Mouse (Mus musculus) embryonic stem cell, embryonic (primary cell): ENCODE measurements around the gene Gm20503.

Experiments
- CTCF ChIA-PET, 4 experiments: fragments of 300-600 bp in 2 of 4; fragments of 350-600 bp in 2 of 4; sonication (Branson Sonifier 250); formaldehyde crosslinking; loops; one replicate each; lab custom pipeline; 2022; ENCODE audit warnings: inconsistent platforms in 2 of 4; lab: Charles Lee
- POLR2A ChIA-PET, 4 experiments: fragments of 300-600 bp in 2 of 4; fragments of 350-600 bp in 2 of 4; sonication (Branson Sonifier 250); formaldehyde crosslinking; loops; one replicate each; lab custom pipeline; 2022; ENCODE audit warnings: antibody characterized with exemption in 4 of 4, inconsistent platforms in 1 of 4; lab: Charles Lee

The Gm20503 gene

DNA sequence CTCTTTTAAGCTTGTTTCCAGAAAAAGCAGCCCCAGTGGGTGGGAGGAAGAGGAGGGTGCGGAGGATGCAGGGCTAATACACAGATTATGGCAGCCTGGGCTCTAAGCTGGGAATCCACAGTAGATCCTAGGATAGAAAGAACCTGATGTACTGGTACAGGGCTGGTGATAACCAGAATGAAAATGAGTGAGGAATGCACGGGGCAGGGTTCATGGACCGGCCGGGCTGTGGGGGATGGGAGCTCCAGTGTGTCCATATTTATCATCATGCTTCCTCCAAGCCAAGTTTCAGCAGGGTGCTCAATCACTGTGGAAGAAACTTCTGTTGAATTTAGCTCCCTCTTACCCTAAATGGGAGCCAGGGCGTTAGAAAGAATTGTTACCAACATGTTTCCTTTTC, 5.9 kb upstream of the Gm20503 start:
- ChIA-PET CTCF (interaction anchor here in 2 of 4 experiments (0.5 to 1.4 kb wide), 4 partner anchors 10 to 480 kb away, joined by 3 to 9 read pairs (median 4); partner anchors contain the start of gene Ptgr1 (in 1 of the 2)), POLR2A (interaction anchor here in 2 of 4 experiments (0.9 to 5.0 kb wide), 3 partner anchors 10 to 85 kb away, joined by 3 to 61 read pairs (median 10); partner anchors contain the start of gene Ptgr1 (in 2 of the 2))

DNA sequence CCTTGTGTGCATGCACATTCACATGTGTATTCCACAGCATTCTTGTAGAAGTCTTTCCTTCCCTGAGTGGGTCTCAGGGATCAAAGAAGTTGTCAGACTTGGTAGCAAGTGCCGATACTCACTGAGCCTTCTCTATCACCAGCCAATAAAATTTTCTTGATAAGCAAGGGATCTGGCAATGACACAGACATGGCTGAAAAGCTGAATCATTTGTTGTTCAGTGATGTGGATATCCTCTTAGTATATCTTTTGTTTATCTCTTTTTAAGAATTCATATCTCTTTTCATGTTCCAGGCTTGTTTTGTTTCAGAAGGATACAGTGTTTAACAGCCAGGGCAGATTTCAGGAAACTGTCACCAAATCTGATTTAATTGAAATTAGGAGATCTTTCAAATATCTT, 4.3 kb upstream of the Gm20503 start:
- CTCF ChIA-PET, result interaction anchor here in 3 of 4 experiments (1.4 to 3.7 kb wide), 6 partner anchors 12 to 86 kb away, joined by 5 to 45 read pairs (median 28); partner anchors contain the start of genes Ptgr1 (in 2 of the 3), Ecpas (in 1 of the 3) and Gng10 (in 1 of the 3)
- POLR2A ChIA-PET, result interaction anchor here in 2 of 4 experiments (1.3 to 3.6 kb wide), 4 partner anchors 8 to 63 kb away, joined by 3 to 77 read pairs (median 23); partner anchors contain the start of gene Ptgr1 (in 2 of the 2)

DNA sequence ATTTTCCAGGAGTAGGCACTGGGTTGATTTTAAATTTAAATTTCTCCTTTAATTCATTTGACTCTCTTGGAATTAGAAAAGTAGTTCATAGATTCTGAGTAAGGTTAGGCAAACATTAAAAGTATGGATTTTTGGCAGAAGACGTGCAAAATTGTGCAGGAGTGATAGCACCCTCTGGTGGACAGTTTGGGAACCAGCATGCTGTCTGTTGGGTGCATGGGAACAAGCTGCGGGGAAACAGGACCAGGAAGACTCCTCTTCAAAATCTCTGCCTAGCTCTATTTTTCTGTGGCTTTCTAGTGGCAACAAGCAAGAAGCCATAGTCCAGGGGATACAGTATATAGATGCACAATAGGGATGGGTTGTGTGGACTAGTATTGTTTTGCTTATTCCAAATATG, 3.3 kb upstream of the Gm20503 start:
- ChIA-PET POLR2A (interaction anchor here in 3 of 4 experiments (0.6 to 3.6 kb wide), 14 partner anchors 9 to 807 kb away, joined by 3 to 77 read pairs (median 4); partner anchors contain the start of genes Gng10 (in 2 of the 3), Ptgr1 (in 2 of the 3) and Ecpas (in 1 of the 3)), CTCF (interaction anchor here (0.5 to 3.7 kb wide), 47 partner anchors 9 to 1613 kb away, joined by 3 to 45 read pairs (median 4); partner anchors contain the start of genes Ptgr1 (in 4 of the 4), Gng10 (in 2 of the 4), Zkscan16 (in 2 of the 4) and Ecpas (in 1 of the 4))

- POLR2A ChIA-PET, result interaction anchor here in 3 of 4 experiments (0.6 to 3.6 kb wide), 16 partner anchors 9 to 573 kb away, joined by 3 to 77 read pairs (median 5); partner anchors contain the start of genes Ptgr1 (in 3 of the 3), Ecpas (in 1 of the 3) and Gng10 (in 1 of the 3)
- CTCF ChIA-PET, result interaction anchor here (0.6 to 3.7 kb wide), 34 partner anchors 10 to 1301 kb away, joined by 3 to 45 read pairs (median 4); partner anchors contain the start of genes Ptgr1 (in 3 of the 4) and Gng10 (in 1 of the 4)
These were observed 2.4 kb upstream of the Gm20503 start for GRCm38 (mm10) chr4:59000614-59001013.

DNA sequence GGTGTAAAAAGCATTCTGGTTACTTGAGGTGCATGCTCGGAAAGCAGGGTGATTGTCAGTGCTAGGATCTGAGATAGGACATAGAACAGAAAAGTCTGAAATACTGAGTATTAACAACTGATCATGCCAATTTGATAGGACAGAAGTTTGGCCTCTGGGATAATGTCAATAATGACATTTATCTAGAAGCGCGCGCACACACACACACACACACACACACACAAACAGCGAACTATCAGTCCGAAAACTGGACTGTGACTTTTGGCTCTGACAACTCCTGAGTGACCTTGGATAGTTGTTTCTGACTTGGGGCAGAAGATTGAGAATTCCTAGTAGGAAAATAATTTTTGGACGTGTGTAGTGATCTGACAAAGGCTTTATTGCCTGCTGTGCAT, 793 bp downstream of the Gm20503 start:
- POLR2A ChIA-PET, result interaction anchor here in 3 of 4 experiments (0.6 to 2.2 kb wide), 5 partner anchors 16 to 1328 kb away, joined by 3 to 14 read pairs (median 8); partner anchors contain the start of gene Ptgr1 (in 2 of the 3)
- CTCF ChIA-PET, result interaction anchor here in 2 of 4 experiments (0.6 to 1.0 kb wide), 3 partner anchors 18 to 734 kb away, joined by 3 read pairs; no protein-coding TSS in a partner anchor

- POLR2A ChIA-PET, result no interaction called here
These were observed 3.2 kb downstream of the Gm20503 start for GRCm38 (mm10) chr4:59006211-59006610.

GRCm38 (mm10) chr4:59007016-59007415, 4.0 kb downstream of the Gm20503 start:
- CTCF ChIA-PET, result interaction anchor here in 1 of 4 experiments (0.6 kb wide), 1 partner anchor 20 kb away, joined by 5 read pairs; no protein-coding TSS in a partner anchor
- POLR2A ChIA-PET, result interaction anchor here in 2 of 4 experiments (0.7 to 1.2 kb wide), 2 partner anchors 21 to 95 kb away, joined by 3 read pairs; no protein-coding TSS in a partner anchor

More at GRCm38 (mm10) chr4:59006211-59006610, 3.2 kb downstream of the Gm20503 start:
- CTCF ChIA-PET, result no interaction called here

DNA sequence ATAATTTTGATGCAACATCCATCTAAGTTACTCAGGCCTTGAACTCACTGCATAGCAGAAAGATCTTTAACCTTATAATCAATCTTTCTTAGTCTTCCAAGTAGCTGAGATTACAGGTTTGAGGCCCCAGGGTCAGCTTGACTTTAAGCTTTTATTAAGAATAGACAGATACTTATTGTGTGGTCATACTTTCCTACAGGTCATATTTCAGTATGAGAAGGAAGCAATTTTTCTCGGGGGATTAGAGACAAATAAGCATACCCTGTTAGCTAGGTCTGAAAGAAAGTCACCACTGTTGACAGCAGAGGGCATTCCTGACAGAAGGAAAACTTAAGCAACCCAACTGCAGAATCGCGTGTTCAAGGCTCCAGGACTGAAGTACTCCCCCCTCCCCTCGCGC, 5.0 kb downstream of the Gm20503 start:
- POLR2A ChIA-PET, result interaction anchor here in 2 of 4 experiments (0.5 to 1.6 kb wide), 4 partner anchors 13 to 27 kb away, joined by 3 to 5 read pairs (median 4); partner anchors contain the start of gene Gng10 (in 1 of the 2)
- CTCF ChIA-PET, result interaction anchor here in 1 of 4 experiments (0.8 kb wide), 1 partner anchor 8 kb away, joined by 3 read pairs; no protein-coding TSS in a partner anchor

GRCm38 (mm10) chr4:59009186-59009585, 6.2 kb downstream of the Gm20503 start:
- CTCF ChIA-PET, result interaction anchor here in 3 of 4 experiments (0.7 to 1.2 kb wide), 3 partner anchors 9 to 27 kb away, joined by 3 to 5 read pairs (median 3); no protein-coding TSS in a partner anchor
- POLR2A ChIA-PET, result interaction anchor here in 2 of 4 experiments (1.0 to 1.6 kb wide), 4 partner anchors 9 to 25 kb away, joined by 3 to 5 read pairs (median 4); partner anchors contain the start of gene Gng10 (in 1 of the 2)

DNA sequence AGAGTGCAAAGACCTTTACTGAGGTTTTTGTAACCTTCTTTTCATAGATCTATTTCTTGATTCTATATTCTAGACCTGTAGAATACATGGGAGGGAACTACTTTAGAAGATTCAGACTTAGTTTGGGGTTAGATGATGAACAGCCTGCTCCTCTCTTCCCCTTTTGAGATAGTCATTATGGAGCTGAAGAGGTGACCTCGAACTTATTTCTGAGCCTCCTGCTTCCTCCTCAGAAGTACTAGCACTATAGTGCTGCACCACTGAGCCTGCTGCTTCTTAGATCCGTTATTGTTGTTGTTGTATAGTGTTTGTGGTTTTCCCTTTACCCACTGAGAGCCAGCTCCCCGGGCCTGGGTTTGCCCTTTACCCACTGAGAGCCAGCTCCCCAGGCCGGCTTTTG, 6.7 kb downstream of the Gm20503 start:
- ChIA-PET CTCF (interaction anchor here in 3 of 4 experiments (0.7 to 1.2 kb wide), 3 partner anchors 10 to 27 kb away, joined by 3 to 5 read pairs (median 3); no protein-coding TSS in a partner anchor), POLR2A (interaction anchor here in 2 of 4 experiments (0.5 to 1.6 kb wide), 6 partner anchors 9 to 25 kb away, joined by 3 to 5 read pairs (median 4); partner anchors contain the start of gene Gng10 (in 1 of the 2))

DNA sequence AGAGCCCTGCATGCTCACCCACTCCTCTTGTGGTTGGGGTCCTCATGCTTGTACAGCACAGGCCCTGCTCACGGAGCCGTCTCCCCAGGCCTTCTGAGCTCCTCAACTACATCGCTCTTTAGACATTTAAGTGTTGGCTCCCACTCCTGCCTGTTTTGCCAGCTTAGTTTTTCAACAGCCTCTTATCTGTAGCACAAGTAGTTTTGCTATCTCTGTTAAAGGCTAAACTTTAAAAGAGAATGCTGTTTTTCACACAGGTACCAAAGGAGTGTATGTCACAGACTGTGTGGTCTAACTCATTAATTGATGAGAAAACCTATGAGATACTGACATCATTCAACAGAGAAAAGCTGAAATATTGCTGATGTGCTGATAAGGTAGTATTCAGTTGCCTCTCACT, 8.4 kb downstream of the Gm20503 start:
- ChIA-PET POLR2A (interaction anchor here in 1 of 4 experiments (1.3 to 1.6 kb wide), 2 partner anchors 11 to 25 kb away, joined by 4 read pairs; no protein-coding TSS in a partner anchor), CTCF (interaction anchor here in 2 of 4 experiments (0.6 to 1.5 kb wide), 3 partner anchors 11 to 62 kb away, joined by 3 to 4 read pairs (median 4); no protein-coding TSS in a partner anchor)

DNA sequence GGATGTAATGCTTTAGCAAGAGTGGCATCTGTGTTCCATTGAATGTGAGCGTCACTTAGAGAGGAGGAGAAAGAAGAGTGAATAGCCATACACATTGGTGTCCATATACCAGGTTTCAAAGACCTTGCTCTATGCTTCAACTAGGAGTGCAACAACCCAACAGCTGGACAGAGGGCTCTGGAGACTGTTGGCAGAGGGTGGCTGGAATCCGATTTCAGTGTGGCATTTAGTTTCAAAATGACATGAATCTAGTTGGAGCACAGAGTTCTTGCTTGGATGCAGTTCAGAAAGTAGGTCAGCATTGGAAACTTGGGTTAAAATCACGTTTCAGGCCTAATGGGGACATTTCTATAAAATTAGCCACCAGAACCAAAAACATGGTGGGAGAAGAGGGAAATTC, 12.2 kb downstream of the Gm20503 start:
- POLR2A ChIA-PET, result interaction anchor here in 1 of 4 experiments (1.5 kb wide), 1 partner anchor 10 kb away, joined by 4 read pairs; no protein-coding TSS in a partner anchor
- CTCF ChIA-PET, result no interaction called here

DNA sequence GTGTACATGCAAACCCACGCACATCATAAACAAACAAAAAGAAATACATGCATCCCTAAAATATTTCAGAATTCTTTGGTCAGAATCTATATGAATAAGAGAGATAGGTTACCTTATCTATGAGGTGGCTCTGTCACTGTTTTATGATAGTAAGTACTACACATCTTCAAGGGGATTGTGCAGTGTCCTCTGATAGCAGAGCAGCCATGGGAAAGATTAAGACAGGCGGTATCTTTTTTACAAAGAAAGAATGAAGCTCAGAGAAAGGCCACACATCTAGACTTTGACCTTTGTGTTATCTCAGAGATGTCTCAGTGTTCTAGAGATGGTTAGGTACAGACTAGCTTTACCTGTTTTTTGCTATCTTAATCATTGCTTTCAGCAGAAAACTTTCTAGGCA, 13.9 kb downstream of the Gm20503 start:
- POLR2A ChIA-PET, result interaction anchor here in 1 of 4 experiments (0.6 kb wide), 1 partner anchor 512 kb away, joined by 4 read pairs; no protein-coding TSS in a partner anchor
- CTCF ChIA-PET, result no interaction called here

- ChIA-PET POLR2A (interaction anchor here in 3 of 4 experiments (0.7 to 3.5 kb wide), 16 partner anchors 8 to 122 kb away, joined by 3 to 15 read pairs (median 4); partner anchors contain the start of genes Ptgr1 (in 2 of the 3) and Ecpas (in 1 of the 3)), CTCF (interaction anchor here (0.5 to 1.8 kb wide), 8 partner anchors 12 to 1036 kb away, joined by 3 to 10 read pairs (median 4); no protein-coding TSS in a partner anchor)
These were observed 31.4 kb downstream of the Gm20503 start for GRCm38 (mm10) chr4:59034325-59034917.

GRCm38 (mm10) chr4:59034918-59035785, 32.1 kb downstream of the Gm20503 start, which contains the start of gene Gng10:
TSS of gene Gng10 (plus strand) at chr4:59035088.
- POLR2A ChIA-PET, result interaction anchor here in 3 of 4 experiments (0.7 to 3.5 kb wide), 17 partner anchors 8 to 593 kb away, joined by 3 to 15 read pairs (median 4); partner anchors contain the start of genes Ptgr1 (in 2 of the 3) and Ecpas (in 1 of the 3)
- CTCF ChIA-PET, result interaction anchor here (0.5 to 2.4 kb wide), 9 partner anchors 12 to 227 kb away, joined by 3 to 17 read pairs (median 4); no protein-coding TSS in a partner anchor

- ChIA-PET CTCF (interaction anchor here in 3 of 4 experiments (0.6 to 2.4 kb wide), 14 partner anchors 11 to 621 kb away, joined by 3 to 17 read pairs (median 6); partner anchors contain the start of genes Ecpas (in 2 of the 3) and Gm20503 (in 1 of the 3)), POLR2A (interaction anchor here in 2 of 4 experiments (1.1 to 3.5 kb wide), 13 partner anchors 8 to 593 kb away, joined by 3 to 15 read pairs (median 5); partner anchors contain the start of genes Gm20503 (in 1 of the 2) and Ptgr1 (in 1 of the 2))
These were observed 32.9 kb downstream of the Gm20503 start for GRCm38 (mm10) chr4:59035786-59036350.
